Mouse (Mus musculus) midbrain, embryonic 10.5 days (tissue): ENCODE measurements around the gene Pbp2. TPM values are rescaled to one million over a fixed set of nuclear protein-coding genes. Genes with fewer than 3 reads are reported as not detected.

ENCODE experiments used
- DNase-seq: peaks from one replicate; pipeline ENCODE4 v3.0.0-alpha.2; 2017; ENCODE audit warnings: low spot score
- H3K27ac ChIP-seq: fragments of 300-500 bp; sonication (generic); replicated peaks from 2 replicates; pipeline ENCODE4 v1.5.1; 2016; ENCODE audit warnings: mild to moderate bottlenecking
- H3K27me3 ChIP-seq: fragments of 300-500 bp; sonication (generic); 2 replicates; pipeline ENCODE4 v1.6.1; 2016; ENCODE audit warnings: low read depth, mild to moderate bottlenecking; ENCODE audit not compliant: poor library complexity, severe bottlenecking
- H3K36me3 ChIP-seq: fragments of 300-500 bp; sonication (generic); 2 replicates; pipeline ENCODE4 v1.6.1; 2016; ENCODE audit warnings: mild to moderate bottlenecking, moderate library complexity
- H3K4me1 ChIP-seq: fragments of 300-500 bp; sonication (generic); 2 replicates; pipeline ENCODE4 v1.6.1; 2016
- H3K4me3 ChIP-seq: fragments of 300-500 bp; sonication (generic); 2 replicates; pipeline ENCODE4 v1.5.1; 2016; ENCODE audit warnings: mild to moderate bottlenecking, moderate library complexity
- H3K9me3 ChIP-seq: fragments of 300-500 bp; sonication (generic); replicated peaks from 2 replicates; pipeline ENCODE4 v1.6.1; 2016; ENCODE audit warnings: mild to moderate bottlenecking
- WGBS: fragments of 180-500 bp; shearing (Covaris S2); methylation state at CpG from one replicate; pipeline ENCODE4 v1.1.7; 2016; 5-methylcytosine and 5-hydroxymethylcytosine counted together
- polyA plus RNA-seq: library from polyadenylated mRNA; unstranded; fragments of >200 nt; fragmentation: Nextera tagmentation; extraction: Ambion mirVana; gene quantifications from 2 replicates; pipeline ENCODE4 v1.2.1, GENCODE M21; 2016

The Pbp2 gene
- polyA plus RNA-seq, 1 experiment from 2014 or later: not detected

- Histone ChIP-seq H3K36me3 (no peaks in the 10 kb centered on the region), H3K27ac (no peak overlapping the region), H3K27me3 (no peaks in the 10 kb centered on the region), H3K4me1 (peaks cover 12% of the 10 kb centered on the region), H3K4me3 (no peak overlapping the region), H3K9me3 (peaks cover 5% of the 10 kb centered on the region; the same call in 1 of the 2 replicates)
- no peak for DNase-seq
- 89% methylated on average over 1 of the region's 1 CpGs for WGBS
Measured at GRCm38 (mm10) chr6:135266056-135266455, 44.1 kb downstream of the Pbp2 start.

DNA sequence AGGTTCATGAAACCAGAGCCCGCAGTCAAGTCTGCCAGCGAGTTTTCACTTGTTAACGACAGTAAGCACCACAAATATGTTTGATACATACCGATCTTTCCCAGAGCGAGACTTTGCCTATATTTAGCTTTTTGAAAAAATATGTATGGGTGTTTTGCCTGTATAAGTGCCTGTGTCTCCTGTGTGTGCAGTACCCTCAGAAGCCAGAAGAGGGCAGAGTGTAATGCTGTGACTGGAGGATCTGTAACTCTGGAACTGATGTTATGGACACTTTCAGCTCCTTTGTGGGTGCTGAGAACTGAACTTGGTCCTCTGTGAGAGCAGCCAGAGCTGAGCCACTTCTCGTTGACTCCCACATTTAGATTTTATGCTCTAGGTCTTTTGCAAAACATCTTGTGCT lies 46.1 kb downstream of the Pbp2 start:
- H3K27me3 ChIP-seq: no peaks in the 10 kb centered on the region
- peaks cover 5% of the 10 kb centered on the region; the same call in 1 of the 2 replicates for H3K9me3 ChIP-seq
- DNase-seq: no peak
- 95% methylated on average over 6 of the region's 6 CpGs for WGBS
- no peak overlapping the region for H3K27ac ChIP-seq
- H3K4me1 ChIP-seq: peaks cover 6% of the 10 kb centered on the region
- H3K4me3 ChIP-seq: no peak overlapping the region
- no peaks in the 10 kb centered on the region for H3K36me3 ChIP-seq

- no peak for DNase-seq
- WGBS: 76% methylated on average over 2 of the region's 2 CpGs
- Histone ChIP-seq H3K27me3 (no peaks in the 10 kb centered on the region), H3K9me3 (peaks cover 5% of the 10 kb centered on the region; the same call in 1 of the 2 replicates), H3K36me3 (no peaks in the 10 kb centered on the region), H3K4me3 (no peak overlapping the region), H3K4me1 (no peaks in the 10 kb centered on the region), H3K27ac (no peak overlapping the region)
Measured at GRCm38 (mm10) chr6:135262565-135262964, 47.6 kb downstream of the Pbp2 start.

DNA sequence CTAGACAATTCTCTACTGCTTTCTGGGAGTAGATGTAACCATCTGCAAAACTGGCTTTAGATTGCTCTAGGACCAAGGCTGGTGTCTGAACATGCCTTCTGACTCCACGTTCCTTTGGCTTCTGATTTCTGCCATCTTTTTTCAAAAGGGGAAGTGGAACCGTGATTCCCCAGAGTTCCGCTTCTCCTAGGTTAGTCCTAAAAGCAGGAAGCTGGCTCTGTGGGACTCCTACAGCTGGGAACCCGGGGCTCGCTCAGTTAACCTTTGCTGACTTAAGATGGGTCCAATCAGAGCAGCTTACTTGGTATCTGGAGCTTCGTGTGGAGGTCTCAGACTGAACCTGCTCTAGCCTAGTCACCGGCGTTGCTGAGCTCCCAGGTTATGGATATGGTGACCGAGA lies 49.1 kb downstream of the Pbp2 start:
- H3K36me3 ChIP-seq: no peaks in the 10 kb centered on the region
- no peak overlapping the region for H3K27ac ChIP-seq
- H3K4me1 ChIP-seq: no peaks in the 10 kb centered on the region
- no peak for DNase-seq
- H3K9me3 ChIP-seq: peaks cover 5% of the 10 kb centered on the region; the same call in 1 of the 2 replicates
- no peaks in the 10 kb centered on the region for H3K27me3 ChIP-seq
- WGBS: 89% methylated on average over 9 of the region's 9 CpGs
- H3K4me3 ChIP-seq: no peak overlapping the region

- H3K4me1 ChIP-seq: no peaks in the 10 kb centered on the region
- H3K36me3 ChIP-seq: no peaks in the 10 kb centered on the region
- DNase-seq: no peak
- H3K27me3 ChIP-seq: no peaks in the 10 kb centered on the region
- 91% methylated on average over 6 of the region's 6 CpGs for WGBS
- peaks cover 5% of the 10 kb centered on the region; the same call in 1 of the 2 replicates for H3K9me3 ChIP-seq
- H3K4me3 ChIP-seq: no peak overlapping the region
- H3K27ac ChIP-seq: no peak overlapping the region
Measured at GRCm38 (mm10) chr6:135260435-135260834, 49.8 kb downstream of the Pbp2 start.

Other genes starting within 250 kb of the Pbp2 start
- gene Gprc5a, start 244.8 kb downstream of the Pbp2 start, polyA plus RNA-seq: 3.3 and 3.5 TPM in 2 replicates
- not detected in 2 replicates for gene Gprc5d, start 192.1 kb downstream of the Pbp2 start, polyA plus RNA-seq
- 21.7 and 29.5 TPM in 2 replicates for gene Fam234b, start 112.4 kb downstream of the Pbp2 start, polyA plus RNA-seq
- gene Hebp1, start 112.4 kb downstream of the Pbp2 start, polyA plus RNA-seq: 4.8 and 5.2 TPM in 2 replicates
- 0.09 and 0.47 TPM in 2 replicates for gene Gsg1, start 56.1 kb downstream of the Pbp2 start, polyA plus RNA-seq
- 8.5 and 11.3 TPM in 2 replicates for gene Emp1, start 52.1 kb upstream of the Pbp2 start, polyA plus RNA-seq